Mouse (Mus musculus) heart, embryonic 13.5 days (tissue): ENCODE data around the gene Phgdh. TPM values are rescaled to one million over a fixed set of nuclear protein-coding genes. Genes with fewer than 3 reads are reported as not detected.

Experiments
- ATAC-seq: fragments of 200-750 bp; cut with Nextera tagmentation; 2 replicates; pipeline ENCODE4 v1.8.0; 2017; ENCODE audit warnings: moderate TSS enrichment; ENCODE audit not compliant: insufficient number of reproducible peaks, low FRiP score, low TSS enrichment; ENCODE audit errors: extremely low read depth
- H3K27ac ChIP-seq: fragments of 300-500 bp; sonication (generic); replicated peaks from 2 replicates; pipeline ENCODE4 v1.5.1; 2015; ENCODE audit warnings: moderate library complexity, mild to moderate bottlenecking, inconsistent platforms
- H3K27me3 ChIP-seq: fragments of 300-500 bp; sonication (generic); replicated peaks from 2 replicates; pipeline ENCODE4 v1.6.1; 2015; ENCODE audit warnings: mild to moderate bottlenecking, inconsistent platforms
- H3K36me3 ChIP-seq: fragments of 300-500 bp; sonication (generic); 2 replicates; pipeline ENCODE4 v1.6.1; 2015; ENCODE audit warnings: mild to moderate bottlenecking, inconsistent platforms
- H3K4me1 ChIP-seq: fragments of 300-500 bp; sonication (generic); 2 replicates; pipeline ENCODE4 v1.6.1; 2015; ENCODE audit warnings: inconsistent platforms
- H3K4me2 ChIP-seq: fragments of 300-500 bp; sonication (generic); 2 replicates; pipeline ENCODE4 v1.6.1; 2015; ENCODE audit warnings: inconsistent platforms, mild to moderate bottlenecking, moderate library complexity
- H3K4me3 ChIP-seq: fragments of 300-500 bp; sonication (generic); 2 replicates; pipeline ENCODE4 v1.5.1; 2015; ENCODE audit warnings: moderate library complexity, mild to moderate bottlenecking, inconsistent platforms
- H3K9ac ChIP-seq: fragments of 300-500 bp; sonication (generic); 2 replicates; pipeline ENCODE4 v1.6.1; 2015; ENCODE audit warnings: inconsistent platforms, mild to moderate bottlenecking, moderate library complexity
- H3K9me3 ChIP-seq: fragments of 300-500 bp; sonication (generic); 2 replicates; pipeline ENCODE4 v1.6.1; 2016; ENCODE audit warnings: inconsistent platforms
- WGBS: fragments of 180-500 bp; shearing (Covaris S2); methylation state at CpG from one replicate; pipeline ENCODE4 v1.1.7; 2015; ENCODE audit warnings: mixed read lengths; 5-methylcytosine and 5-hydroxymethylcytosine counted together
- polyA plus RNA-seq: library from polyadenylated mRNA; unstranded; fragments of >200 nt; fragmentation: Nextera tagmentation; extraction: Ambion mirVana; gene quantifications from 2 replicates; pipeline ENCODE4 v1.2.1, GENCODE M21; 2015

Gene Phgdh
- polyA plus RNA-seq, 1 experiment from 2014 or later: 102 TPM

DNA sequence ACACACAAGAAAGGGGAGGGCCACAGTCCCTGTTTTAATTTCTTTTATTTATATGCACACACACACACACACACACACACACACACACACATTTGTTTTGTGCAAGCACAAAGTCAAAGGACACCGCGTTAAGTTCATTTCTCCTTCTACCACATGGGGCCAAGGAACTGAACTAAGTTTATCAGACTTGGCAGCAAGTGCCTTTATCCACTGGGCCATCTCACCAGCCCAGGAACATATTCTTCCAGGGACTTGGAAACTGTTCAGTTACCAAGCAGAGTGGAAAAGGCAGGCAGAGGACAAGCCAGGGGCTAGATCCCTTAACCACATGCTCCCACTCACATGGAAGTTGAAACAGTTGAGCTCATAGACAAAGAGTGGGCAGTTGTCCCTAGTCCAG is 29.0 kb upstream of the Phgdh start:
- H3K4me3 ChIP-seq: no peak overlapping the region
- ATAC-seq: no peak
- no peaks in the 10 kb centered on the region for H3K36me3 ChIP-seq
- no peak overlapping the region for H3K9ac ChIP-seq
- H3K27me3 ChIP-seq: no peaks in the 10 kb centered on the region
- H3K9me3 ChIP-seq: peaks cover 9% of the 10 kb centered on the region
- no peak overlapping the region for H3K4me2 ChIP-seq
- 83% methylated on average over 2 of the region's 2 CpGs for WGBS
- peaks cover 4% of the 10 kb centered on the region for H3K4me1 ChIP-seq
- H3K27ac ChIP-seq: no peak overlapping the region

DNA sequence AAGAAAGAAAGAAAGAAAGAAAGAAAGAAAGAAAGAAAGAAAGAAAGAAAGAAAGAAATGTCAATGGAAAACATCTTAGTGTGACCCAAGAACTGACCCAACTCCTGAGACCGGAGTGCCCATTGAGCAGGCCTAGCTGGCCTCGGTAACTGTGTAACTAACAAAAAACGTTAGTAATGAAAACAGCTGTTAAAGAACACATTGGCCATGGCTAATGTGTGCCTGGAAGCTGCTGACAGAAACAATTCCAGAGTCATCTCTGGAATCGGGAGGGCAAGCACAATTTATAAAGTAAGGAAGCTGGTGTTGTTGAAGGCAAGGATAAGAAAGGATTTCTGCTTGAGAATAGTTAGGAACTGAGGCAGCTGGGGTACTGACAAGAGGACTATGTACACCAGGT is 28.5 kb upstream of the Phgdh start:
- H3K4me1 ChIP-seq: no peaks in the 10 kb centered on the region
- WGBS: 60% methylated on average over 4 of the region's 4 CpGs
- no peak overlapping the region for H3K4me3 ChIP-seq
- H3K9ac ChIP-seq: no peak overlapping the region
- H3K4me2 ChIP-seq: no peak overlapping the region
- H3K9me3 ChIP-seq: peaks cover 9% of the 10 kb centered on the region
- no peak for ATAC-seq
- no peak overlapping the region for H3K27ac ChIP-seq
- H3K36me3 ChIP-seq: no peaks in the 10 kb centered on the region
- H3K27me3 ChIP-seq: no peaks in the 10 kb centered on the region

DNA sequence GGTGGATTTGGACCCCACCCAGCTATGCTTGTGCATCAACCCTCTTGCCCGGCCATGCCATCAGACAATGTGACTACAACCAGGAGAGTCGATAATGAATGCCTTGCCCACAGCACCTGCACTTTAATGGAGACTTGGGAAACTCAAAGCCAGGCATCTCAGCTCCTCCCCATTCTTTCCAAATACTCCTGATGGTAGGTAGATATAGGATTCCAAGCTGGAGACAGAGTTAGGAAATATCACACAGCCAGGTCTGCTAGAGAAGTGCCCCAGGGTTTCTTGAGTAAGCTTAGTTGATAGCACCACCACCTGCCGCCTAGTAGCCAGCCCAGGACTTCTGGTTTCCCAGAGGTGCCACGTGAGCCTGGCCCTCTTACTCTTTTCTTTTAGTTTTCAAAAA is 27.0 kb upstream of the Phgdh start:
- WGBS: 67% methylated on average over 4 of the region's 4 CpGs
- ATAC-seq: no peak

DNA sequence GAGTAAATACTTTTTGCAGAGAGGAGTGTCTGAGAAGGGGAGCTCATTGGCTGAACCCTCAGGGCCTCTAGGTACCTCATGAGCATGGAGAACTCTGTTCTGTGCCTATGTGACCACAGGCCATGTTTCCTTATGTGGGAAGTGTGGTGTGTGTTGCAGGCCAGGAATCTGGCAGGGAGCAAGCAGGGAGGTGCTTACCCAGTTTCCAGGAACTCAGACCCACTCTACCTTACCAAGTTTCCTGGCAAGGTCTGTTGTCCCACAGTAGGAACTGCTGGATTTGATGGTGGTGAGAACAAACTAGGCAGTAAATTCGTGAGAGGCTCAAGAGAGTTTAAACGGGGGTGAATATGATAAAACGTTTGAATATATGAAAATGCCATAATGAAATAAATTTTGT is 26.3 kb upstream of the Phgdh start:
- Histone ChIP-seq H3K9ac (no peak overlapping the region), H3K4me2 (no peak overlapping the region), H3K4me1 (no peaks in the 10 kb centered on the region), H3K27ac (no peak overlapping the region), H3K4me3 (no peak overlapping the region), H3K36me3 (no peaks in the 10 kb centered on the region), H3K27me3 (0 out of 2 replicates have a peak, but pooled peaks cover 2% of the 10 kb centered on the region), H3K9me3 (no peaks in the 10 kb centered on the region)
- WGBS: 76% methylated on average over 3 of the region's 3 CpGs
- no peak for ATAC-seq

More for the DNA sequence above, 27.0 kb upstream of the Phgdh start:
- no peaks in the 10 kb centered on the region for H3K27me3 ChIP-seq
- peaks cover 7% of the 10 kb centered on the region for H3K9me3 ChIP-seq
- no peaks in the 10 kb centered on the region for H3K36me3 ChIP-seq
- H3K27ac ChIP-seq: no peak overlapping the region
- H3K4me1 ChIP-seq: no peaks in the 10 kb centered on the region
- H3K4me3 ChIP-seq: no peak overlapping the region
- H3K9ac ChIP-seq: no peak overlapping the region
- H3K4me2 ChIP-seq: no peak overlapping the region

DNA sequence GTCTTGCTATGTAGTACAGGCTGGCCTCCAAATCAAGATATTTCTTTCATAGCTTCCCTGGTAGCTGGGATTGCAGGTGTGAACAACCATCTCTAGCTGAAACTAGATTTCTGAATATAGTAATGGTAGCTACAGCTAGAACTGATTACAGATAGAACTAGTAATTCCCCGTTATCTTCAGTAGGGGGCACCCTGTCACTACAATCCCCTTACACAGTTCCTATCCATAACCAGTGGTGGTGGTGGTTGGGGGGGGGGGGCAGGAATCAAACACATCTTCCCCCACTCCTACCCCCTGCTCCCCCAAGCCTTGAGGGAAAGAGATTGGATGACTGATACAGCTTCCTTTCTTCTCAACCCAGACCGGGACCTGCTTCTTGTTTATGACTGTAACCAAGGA is 23.0 kb upstream of the Phgdh start:
- Histone ChIP-seq H3K9ac (no peak overlapping the region), H3K27me3 (0 out of 2 replicates have a peak, but pooled peaks cover 7% of the 10 kb centered on the region), H3K4me3 (no peak overlapping the region), H3K27ac (no peak overlapping the region), H3K4me2 (no peak overlapping the region), H3K4me1 (no peaks in the 10 kb centered on the region), H3K36me3 (no peaks in the 10 kb centered on the region), H3K9me3 (no peaks in the 10 kb centered on the region)
- no peak for ATAC-seq
- WGBS: 32% methylated on average over 2 of the region's 2 CpGs

DNA sequence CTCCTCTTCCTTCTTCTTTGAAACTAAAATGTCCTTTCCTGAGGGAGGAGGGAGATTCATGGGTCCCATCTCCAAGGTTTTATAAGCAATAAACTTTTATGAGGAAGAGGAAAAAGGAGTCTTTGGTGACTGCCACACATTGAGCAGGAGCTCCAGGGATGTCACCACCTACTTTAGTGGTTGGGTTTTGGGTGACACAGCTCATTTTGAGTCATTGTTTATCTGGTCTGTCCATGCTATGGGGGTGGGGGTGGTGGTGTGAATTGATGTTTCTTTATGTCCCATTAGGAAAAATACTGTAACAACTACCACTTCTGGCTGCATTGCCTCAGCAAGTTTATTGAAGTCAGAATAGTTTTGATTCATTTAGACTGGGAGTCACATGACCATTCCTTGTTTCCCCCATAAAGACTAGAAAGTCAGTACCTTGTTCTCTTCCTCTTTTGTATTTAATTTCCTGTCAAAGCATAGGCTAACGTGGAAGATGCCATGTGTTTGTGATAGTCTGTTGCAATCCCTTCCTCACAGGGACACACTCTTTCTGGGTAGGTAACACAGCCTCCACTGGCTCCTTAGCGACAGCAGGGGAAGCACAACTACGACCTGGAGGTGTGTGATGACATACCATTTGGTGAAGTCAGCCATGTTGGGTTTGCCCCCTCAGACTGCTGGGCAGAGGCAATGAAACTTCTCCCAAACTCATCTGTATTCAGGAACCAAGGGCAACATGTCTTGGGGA is 17.0 kb upstream of the Phgdh start:
- 53% methylated on average over 3 of the region's 3 CpGs for WGBS

DNA sequence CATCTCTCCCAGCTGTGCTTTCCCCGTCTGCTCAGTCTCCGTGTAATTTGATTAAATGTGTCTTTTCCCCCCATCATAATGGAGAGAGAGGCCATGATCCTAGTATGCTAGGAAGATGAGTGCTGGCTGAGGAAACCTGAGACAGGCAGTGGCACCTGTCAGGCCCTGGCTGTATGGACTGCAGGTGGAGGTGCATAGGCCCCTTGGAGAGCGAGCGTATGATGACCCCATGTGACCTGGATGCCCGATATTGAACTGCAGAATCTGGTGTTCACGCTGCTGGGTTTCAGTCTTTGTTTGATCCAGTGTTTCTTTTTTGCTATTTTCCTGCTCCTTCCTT is 16.2 kb upstream of the Phgdh start:
- WGBS: 63% methylated on average over 6 of the region's 6 CpGs
- H3K9me3 ChIP-seq: no peaks in the 10 kb centered on the region
- H3K4me2 ChIP-seq: no peak overlapping the region
- ATAC-seq: no peak
- H3K36me3 ChIP-seq: no peaks in the 10 kb centered on the region
- peaks cover 11% of the 10 kb centered on the region for H3K4me1 ChIP-seq
- 0 out of 2 replicates have a peak, but pooled peaks cover 4% of the 10 kb centered on the region for H3K27me3 ChIP-seq
- no peak overlapping the region for H3K27ac ChIP-seq
- no peak overlapping the region for H3K4me3 ChIP-seq
- no peak overlapping the region for H3K9ac ChIP-seq

More for the DNA sequence above, 17.0 kb upstream of the Phgdh start:
- H3K9ac ChIP-seq: no peak overlapping the region
- peaks cover 11% of the 10 kb centered on the region for H3K4me1 ChIP-seq
- ATAC-seq: no peak
- no peak overlapping the region for H3K4me3 ChIP-seq
- no peak overlapping the region for H3K27ac ChIP-seq
- H3K4me2 ChIP-seq: no peak overlapping the region
- H3K36me3 ChIP-seq: no peaks in the 10 kb centered on the region
- no peaks in the 10 kb centered on the region for H3K9me3 ChIP-seq
- H3K27me3 ChIP-seq: 0 out of 2 replicates have a peak, but pooled peaks cover 7% of the 10 kb centered on the region

DNA sequence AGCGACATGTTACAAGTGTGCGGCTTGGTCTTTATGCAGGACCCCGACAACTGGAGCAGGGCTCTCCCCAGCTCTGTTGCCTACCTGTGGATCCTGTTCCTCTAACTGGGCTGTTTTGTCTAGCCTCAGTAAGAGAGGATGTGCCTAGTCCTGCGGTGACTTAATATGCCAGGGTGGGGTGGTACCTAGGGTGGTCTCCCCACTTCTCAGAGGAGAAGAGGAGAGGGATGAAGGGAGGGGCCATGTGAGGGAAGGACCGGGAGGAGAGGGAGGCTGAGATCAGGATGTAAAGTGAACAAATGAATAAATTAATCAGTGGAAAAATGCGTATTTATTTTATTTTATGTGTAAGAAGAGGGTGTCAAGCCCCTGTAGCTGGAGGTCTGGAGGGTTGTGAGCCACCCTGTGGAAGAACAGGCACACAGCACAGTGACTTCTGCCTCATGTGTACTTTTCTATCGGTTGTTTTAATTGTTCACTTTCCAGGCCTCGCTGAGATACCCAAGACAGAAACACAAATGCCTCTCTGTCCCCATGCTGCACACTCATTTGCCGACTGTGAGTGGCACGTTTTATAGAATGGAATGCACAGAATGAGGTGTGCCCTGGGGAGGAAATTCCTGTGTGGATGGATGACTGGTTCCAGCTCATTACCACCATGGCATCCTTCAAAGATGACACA is 15.7 kb upstream of the Phgdh start:
- Histone ChIP-seq H3K36me3 (no peaks in the 10 kb centered on the region), H3K4me3 (no peak overlapping the region), H3K4me2 (no peak overlapping the region), H3K27me3 (no peaks in the 10 kb centered on the region), H3K9me3 (no peaks in the 10 kb centered on the region), H3K27ac (no peak overlapping the region), H3K4me1 (peaks cover 11% of the 10 kb centered on the region), H3K9ac (no peak overlapping the region)
- ATAC-seq: no peak
- WGBS: 62% methylated on average over 10 of the region's 10 CpGs

DNA sequence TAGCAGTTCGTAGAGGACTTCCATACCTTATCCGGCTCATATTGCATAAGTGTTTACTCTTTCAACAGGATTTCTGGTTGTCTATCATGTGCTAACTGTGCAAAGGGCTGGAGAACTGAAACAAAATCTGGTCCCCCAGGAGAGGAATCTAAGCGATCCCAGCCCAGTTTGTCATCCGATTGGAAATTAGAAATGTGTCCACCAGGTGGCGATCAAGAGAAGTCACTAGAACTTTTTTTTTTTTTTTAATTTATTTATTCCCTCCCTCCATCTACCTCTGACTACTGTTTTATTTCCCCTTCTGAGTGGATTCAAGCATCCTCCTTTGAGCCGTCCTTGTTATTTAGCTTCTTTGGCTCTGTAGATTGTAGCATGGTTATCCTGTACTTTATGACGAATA is 14.1 kb upstream of the Phgdh start:
- H3K4me1 ChIP-seq: peaks cover 11% of the 10 kb centered on the region
- no peak overlapping the region for H3K4me3 ChIP-seq
- no peak overlapping the region for H3K27ac ChIP-seq
- 0 out of 2 replicates have a peak overlapping the region, but pooled peaks have one; percentile 33 for H3K9ac ChIP-seq
- 31% methylated on average over 7 of the region's 7 CpGs for WGBS
- H3K27me3 ChIP-seq: 0 out of 2 replicates have a peak, but pooled peaks cover 3% of the 10 kb centered on the region
- no peaks in the 10 kb centered on the region for H3K36me3 ChIP-seq
- ATAC-seq: no peak
- H3K9me3 ChIP-seq: no peaks in the 10 kb centered on the region
- H3K4me2 ChIP-seq: no peak overlapping the region

DNA sequence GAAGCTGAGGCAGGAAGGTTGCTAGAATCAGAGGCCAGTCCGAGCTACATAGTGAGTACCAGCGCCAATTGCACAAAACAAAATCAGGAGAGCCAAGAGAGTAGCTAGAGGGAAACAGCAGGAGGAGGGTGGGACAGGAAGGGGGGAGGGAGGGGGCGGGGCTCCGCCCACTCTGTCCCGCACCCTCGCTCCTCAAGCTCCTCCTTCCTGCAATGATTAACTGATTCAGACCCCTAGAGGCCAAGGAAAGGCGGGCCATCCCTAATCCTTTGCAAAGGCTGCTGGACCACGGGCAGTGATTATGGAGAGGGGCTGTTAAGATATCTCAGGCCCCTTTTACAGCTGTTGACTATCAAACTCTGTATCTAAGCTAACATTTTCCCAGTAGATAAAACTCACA is 8.9 kb upstream of the Phgdh start:
- 20% methylated on average over 8 of the region's 8 CpGs for WGBS
- Histone ChIP-seq H3K27ac (no peak overlapping the region), H3K4me1 (peaks cover 4% of the 10 kb centered on the region), H3K36me3 (no peaks in the 10 kb centered on the region), H3K4me2 (no peak overlapping the region), H3K9ac (no peak overlapping the region), H3K9me3 (no peaks in the 10 kb centered on the region), H3K4me3 (no peak overlapping the region), H3K27me3 (0 out of 2 replicates have a peak, but pooled peaks cover 3% of the 10 kb centered on the region)
- no peak for ATAC-seq

DNA sequence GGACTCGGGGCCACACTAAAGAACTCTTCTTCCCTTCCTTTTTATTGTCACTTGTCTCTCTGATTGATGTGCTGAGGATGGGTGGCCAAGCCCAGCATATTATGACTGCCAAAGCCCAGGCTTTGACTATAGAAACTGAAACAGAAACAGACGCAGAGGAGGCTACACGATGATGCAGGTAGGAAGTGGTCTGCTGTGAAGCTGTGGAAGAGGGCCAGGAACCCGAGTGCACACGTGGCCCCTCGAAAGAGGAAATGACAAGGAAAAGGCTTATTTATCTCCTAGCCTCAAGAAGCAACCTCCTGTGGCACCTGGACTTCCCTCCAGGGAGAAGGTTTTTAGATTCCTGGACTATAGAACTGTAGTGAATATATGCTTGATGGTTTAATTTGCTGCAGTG is 8.3 kb upstream of the Phgdh start:
- Histone ChIP-seq H3K36me3 (no peaks in the 10 kb centered on the region), H3K4me3 (no peak overlapping the region), H3K4me2 (no peak overlapping the region), H3K9me3 (no peaks in the 10 kb centered on the region), H3K4me1 (no peaks in the 10 kb centered on the region), H3K27ac (no peak overlapping the region), H3K27me3 (0 out of 2 replicates have a peak, but pooled peaks cover 3% of the 10 kb centered on the region), H3K9ac (no peak overlapping the region)
- no peak for ATAC-seq
- 67% methylated on average over 6 of the region's 6 CpGs for WGBS

DNA sequence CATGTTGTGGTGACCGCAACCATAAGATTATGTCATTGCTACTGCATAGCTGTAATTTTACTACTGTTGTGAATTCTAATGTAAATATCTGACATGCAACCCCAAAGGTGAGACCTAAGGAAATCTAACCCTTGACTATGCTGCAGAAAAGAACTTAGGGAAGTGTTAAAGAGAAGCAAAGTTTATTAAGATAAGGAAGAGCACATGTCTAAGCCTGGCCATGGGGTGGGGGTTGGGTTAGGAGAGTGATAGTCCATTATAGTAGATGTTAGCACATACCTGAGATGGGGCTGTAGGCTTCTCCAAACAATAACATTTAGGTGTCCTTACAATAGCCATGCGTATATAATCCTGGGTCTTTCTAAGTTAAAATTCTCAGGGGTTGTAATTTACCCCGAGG is 3.4 kb upstream of the Phgdh start:
- H3K4me1 ChIP-seq: peaks cover 10% of the 10 kb centered on the region
- H3K27ac ChIP-seq: no peak overlapping the region
- ATAC-seq: no peak
- no peaks in the 10 kb centered on the region for H3K36me3 ChIP-seq
- no peak overlapping the region for H3K4me3 ChIP-seq
- 78% methylated on average over 3 of the region's 3 CpGs for WGBS
- no peak overlapping the region for H3K4me2 ChIP-seq
- no peaks in the 10 kb centered on the region for H3K9me3 ChIP-seq
- H3K27me3 ChIP-seq: no peaks in the 10 kb centered on the region
- H3K9ac ChIP-seq: no peak overlapping the region
